Mouse (Mus musculus) liver, postnatal 0 days (tissue): Measurements from ENCODE around the gene Olfr284. TPM values are rescaled to one million over a fixed set of nuclear protein-coding genes. Genes with fewer than 3 reads are reported as not detected.
A peak's percentile ranks its signal among the peaks of the same experiment; 100 is the strongest.

Experiments
- ATAC-seq: fragments of 200-750 bp; cut with Nextera tagmentation; 2 replicates; pipeline ENCODE4 v1.8.0; 2017; ENCODE audit warnings: mild to moderate bottlenecking, moderate library complexity
- DNase-seq: peaks from one replicate; pipeline ENCODE4 v3.0.0-alpha.2; 2016
- H3K27ac ChIP-seq: fragments of 300-500 bp; sonication (generic); 2 replicates; pipeline ENCODE4 v1.5.1; 2014; ENCODE audit warnings: antibody characterized with exemption, moderate library complexity, mild to moderate bottlenecking, low read depth
- H3K27me3 ChIP-seq: fragments of 300-500 bp; sonication (generic); 2 replicates; pipeline ENCODE4 v1.6.1; 2014; ENCODE audit warnings: low read length, control low read depth, mixed read lengths; ENCODE audit not compliant: insufficient read depth
- H3K36me3 ChIP-seq: fragments of 300-500 bp; sonication (generic); replicated peaks from 2 replicates; pipeline ENCODE4 v1.6.1; 2014; ENCODE audit warnings: mild to moderate bottlenecking, control low read depth, low read length, moderate library complexity, mixed read lengths; ENCODE audit not compliant: insufficient read depth
- H3K4me1 ChIP-seq: fragments of 300-500 bp; sonication (generic); 2 replicates; pipeline ENCODE4 v1.6.1; 2014; ENCODE audit warnings: antibody characterized with exemption, mild to moderate bottlenecking, control low read depth; ENCODE audit not compliant: insufficient read depth
- H3K4me2 ChIP-seq: fragments of 300-500 bp; sonication (generic); 2 replicates; pipeline ENCODE4 v1.6.1; 2014; ENCODE audit warnings: low read depth, mild to moderate bottlenecking, low read length, moderate library complexity, mixed read lengths
- H3K4me3 ChIP-seq: fragments of 300-500 bp; sonication (generic); 2 replicates; pipeline ENCODE4 v1.5.1; 2014; ENCODE audit warnings: low read depth, low read length
- H3K9ac ChIP-seq: fragments of 300-500 bp; sonication (generic); replicated peaks from 2 replicates; pipeline ENCODE4 v1.6.1; 2014; ENCODE audit warnings: mild to moderate bottlenecking, moderate library complexity
- H3K9me3 ChIP-seq: fragments of 300-500 bp; sonication (generic); 2 replicates; pipeline ENCODE4 v1.6.1; 2016; ENCODE audit warnings: mild to moderate bottlenecking, control low read depth, low read length, mixed read lengths
- CTCF ChIP-seq: sonication (generic); IDR thresholded peaks from 2 replicates; pipeline ENCODE4 v1.5.1; 2016; ENCODE audit warnings: antibody characterized with exemption, low read depth
- EP300 ChIP-seq: IDR thresholded peaks from 2 replicates; pipeline ENCODE4 v1.6.1; 2016; ENCODE audit warnings: antibody characterized with exemption, low read depth, mild to moderate bottlenecking
- WGBS: fragments of 180-500 bp; shearing (Covaris S2); extraction: QIAGEN DNeasy Blood & Tissue Kit; methylation state at CpG from one replicate; pipeline ENCODE4 v1.1.7; 2014; ENCODE audit not compliant: insufficient replicate concordance; 5-methylcytosine and 5-hydroxymethylcytosine counted together
- polyA plus RNA-seq: library from polyadenylated mRNA; unstranded; fragments of >200 nt; fragmentation: Nextera tagmentation; extraction: Ambion mirVana; gene quantifications from 2 replicates; pipeline ENCODE4 v1.2.1, GENCODE M21; 2015

Olfr284 gene
- polyA plus RNA-seq, 1 experiment from 2014 or later, result not detected

DNA sequence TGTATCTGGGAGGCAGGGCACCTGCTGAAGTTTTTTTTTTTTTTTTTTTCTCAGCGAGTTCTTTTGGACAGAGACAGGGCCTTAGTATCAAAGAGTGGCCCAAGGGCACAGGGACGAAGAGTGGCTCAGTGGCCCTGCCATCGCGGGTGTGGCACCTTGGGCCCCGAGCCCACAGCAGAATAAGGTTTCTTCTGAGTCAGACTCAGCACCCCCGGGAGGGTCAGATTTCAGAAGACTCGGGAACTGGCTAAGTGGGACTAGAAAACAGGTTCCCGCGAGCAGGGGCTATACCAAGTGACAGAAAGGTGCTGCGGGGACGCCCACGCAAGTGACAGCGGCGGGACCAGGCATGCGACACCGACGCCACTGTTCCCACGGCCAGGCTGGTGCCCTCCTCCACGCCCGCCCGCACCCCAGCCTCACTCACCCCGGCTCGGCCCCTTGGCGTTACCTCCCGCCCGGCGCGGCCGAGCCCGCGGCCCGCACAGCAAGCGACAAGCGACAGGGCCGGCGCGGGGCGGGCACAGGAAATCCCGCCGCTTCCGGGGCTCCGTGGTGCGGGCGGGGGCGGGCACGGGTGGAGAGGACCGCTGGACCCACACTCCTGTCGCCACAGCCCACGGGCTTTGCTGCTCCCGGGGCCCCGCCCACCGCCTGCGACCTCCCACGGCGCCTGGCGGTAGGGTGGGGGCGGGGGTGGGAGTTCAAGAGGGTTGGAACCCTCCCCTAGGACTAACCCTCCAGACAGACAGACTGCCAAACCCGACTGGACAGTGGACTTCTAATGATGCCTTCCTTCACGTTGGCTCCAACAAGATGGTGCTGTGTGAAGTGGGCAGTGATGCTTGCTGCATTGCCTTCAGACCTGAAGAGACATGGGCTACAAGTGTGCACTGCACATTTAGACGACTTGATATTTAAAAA is 44.9 kb downstream of the Olfr284 start, which contains the start of gene Zfp641:
TSS of gene Zfp641 (minus strand) at position 534 of the 924 bp plus-strand sequence.
- no peak within 1 kb of the TSS for H3K27ac ChIP-seq
- DNase-seq (peak; percentile 27), ATAC-seq (no peak)
- WGBS, result 6% methylated on average over 27 of the region's 60 CpGs
- H3K4me1 ChIP-seq, result no peaks in the 10 kb centered on the region; the same call in 1 of the 2 replicates
- H3K36me3 ChIP-seq, result no peaks in the 10 kb centered on the region
- peak within 1 kb of the TSS; percentile 51 for H3K4me3 ChIP-seq
- peaks cover 16% of the 10 kb centered on the region for H3K27me3 ChIP-seq
- TF ChIP-seq CTCF, result no peak
- no peak for TF ChIP-seq EP300
- peak within 1 kb of the TSS; percentile 51 for H3K9ac ChIP-seq
- H3K9me3 ChIP-seq, result no peaks in the 10 kb centered on the region
- H3K4me2 ChIP-seq, result peak within 1 kb of the TSS; percentile 74

- no peak for TF ChIP-seq EP300
- TF ChIP-seq CTCF, result no peak
- Histone ChIP-seq H3K27me3 (peaks cover 16% of the 10 kb centered on the region), H3K27ac (no peak overlapping the region), H3K4me3 (no peak overlapping the region), H3K4me1 (no peaks in the 10 kb centered on the region; the same call in 1 of the 2 replicates), H3K4me2 (no peak overlapping the region), H3K9ac (no peak overlapping the region), H3K9me3 (no peaks in the 10 kb centered on the region), H3K36me3 (no peaks in the 10 kb centered on the region)
- DNase-seq (no peak), ATAC-seq (no peak)
- 78% methylated on average over 8 of the region's 8 CpGs for WGBS
Measured at GRCm38 (mm10) chr15:98293651-98294050, 47.1 kb downstream of the Olfr284 start.

Other genes starting within 250 kb of the Olfr284 start
- 9.1 and 9.2 TPM in 2 replicates for gene Pfkm, start 248.4 kb downstream of the Olfr284 start, polyA plus RNA-seq
- gene Senp1, start 247.2 kb downstream of the Olfr284 start, polyA plus RNA-seq, result 4.7 and 6.7 TPM in 2 replicates
- gene Asb8, start 175.4 kb downstream of the Olfr284 start, polyA plus RNA-seq, result 23.6 and 24.1 TPM in 2 replicates
- not detected in 2 replicates for gene Ccdc184, start 173.8 kb downstream of the Olfr284 start, polyA plus RNA-seq
- not detected in 2 replicates for gene Olfr288, start 145.4 kb downstream of the Olfr284 start, polyA plus RNA-seq
- not detected in 2 replicates for gene Gm44579, start 120.0 kb downstream of the Olfr284 start, polyA plus RNA-seq
- not detected in 2 replicates for gene Olfr287, start 119.9 kb downstream of the Olfr284 start, polyA plus RNA-seq
- not detected in 2 replicates for gene Olfr286, start 106.5 kb downstream of the Olfr284 start, polyA plus RNA-seq
- not detected in 2 replicates for gene H1fnt, start 83.7 kb downstream of the Olfr284 start, polyA plus RNA-seq
- 0.06 and 0.08 TPM in 2 replicates for gene Zfp641, start 44.8 kb downstream of the Olfr284 start, polyA plus RNA-seq
- not detected in 2 replicates for gene Olfr285, start 23.6 kb downstream of the Olfr284 start, polyA plus RNA-seq
- not detected in 2 replicates for gene Olfr283, start 40.0 kb upstream of the Olfr284 start, polyA plus RNA-seq
- gene Olfr282, start 90.2 kb upstream of the Olfr284 start, polyA plus RNA-seq, result not detected in 2 replicates
- not detected in 2 replicates for gene Olfr281, start 111.6 kb upstream of the Olfr284 start, polyA plus RNA-seq
- not detected in 2 replicates for gene OR5BS1P, start 128.9 kb upstream of the Olfr284 start, polyA plus RNA-seq
- gene Lalba, start 141.7 kb upstream of the Olfr284 start, polyA plus RNA-seq, result not detected in 2 replicates
- not detected in 2 replicates for gene Olfr279, start 151.4 kb upstream of the Olfr284 start, polyA plus RNA-seq
- 26.6 and 28.2 TPM in 2 replicates for gene Kansl2, start 193.3 kb upstream of the Olfr284 start, polyA plus RNA-seq
- 14.9 and 17.0 TPM in 2 replicates for gene Ccnt1, start 229.9 kb upstream of the Olfr284 start, polyA plus RNA-seq
- not detected in 2 replicates for gene 4930415O20Rik, start 230.0 kb upstream of the Olfr284 start, polyA plus RNA-seq